Mouse (Mus musculus): ENCODE measurements around the gene Gm47429. TPM values are rescaled to one million over a fixed set of nuclear protein-coding genes. Genes with fewer than 3 reads are reported as not detected.
"Not testable (repeated sequence)": the region's sequence is repeated elsewhere in the genome, so short reads cannot be mapped to it uniquely, and the experiment has no call there.

Gm47429 gene
- not detected in 2 replicates for polyA plus RNA-seq (2012; ENCODE audit: insufficient read depth, low replicate concordance)

- no peaks in the 10 kb centered on the region for H3K36me3 ChIP-seq (replicated peaks; ENCODE audit: low read length)
- no peaks in the 10 kb centered on the region for H3K4me1 ChIP-seq
- peaks cover 21% of the 10 kb centered on the region for H3K27me3 ChIP-seq (replicated peaks)
- peaks cover 11% of the 10 kb centered on the region; the same call in 1 of the 2 replicates for H3K9me3 ChIP-seq
- no peak for TF ChIP-seq GATA1 (IDR thresholded peaks at IDR 0.05; ENCODE audit: borderline replicate concordance, low read length)
- no peak for TF ChIP-seq FLI1 (IDR thresholded peaks at IDR 0.05; ENCODE audit: low read length)
- no peak within 1 kb of the TSS for H3K4me3 ChIP-seq (replicated peaks)
Observed at GRCm38 (mm10) chr13:50443812-50444211, at the start of gene Gm47429. Gene Gm47429, minus strand, starts transcription at chr13:50443912.

GRCm38 (mm10) chr13:50488510-50488909 is 44.8 kb upstream of the Gm47429 start:
- not testable (repeated sequence) for H3K4me3 ChIP-seq (replicated peaks); H3K4me1 ChIP-seq; H3K36me3 ChIP-seq (replicated peaks; ENCODE audit: low read length); H3K27me3 ChIP-seq (replicated peaks); H3K9me3 ChIP-seq

GRCm38 (mm10) chr13:50467007-50467406 is 23.3 kb upstream of the Gm47429 start, which contains the start of gene Nutm2:
Gene Nutm2, plus strand, starts transcription at chr13:50467307.
- TF ChIP-seq GATA1 (IDR thresholded peaks at IDR 0.05; ENCODE audit: borderline replicate concordance, low read length), result no peak
- TF ChIP-seq FLI1 (IDR thresholded peaks at IDR 0.05; ENCODE audit: low read length), result no peak
- no peak within 1 kb of the TSS for H3K4me3 ChIP-seq (replicated peaks)
- H3K4me1 ChIP-seq, result no peaks in the 10 kb centered on the region
- no peaks in the 10 kb centered on the region for H3K36me3 ChIP-seq (replicated peaks; ENCODE audit: low read length)
- H3K27me3 ChIP-seq (replicated peaks), result peaks cover 2% of the 10 kb centered on the region
- H3K9me3 ChIP-seq, result peaks cover 35% of the 10 kb centered on the region

GRCm38 (mm10) chr13:50464621-50465562 is 21.2 kb upstream of the Gm47429 start:
- Histone ChIP-seq H3K36me3 (replicated peaks; ENCODE audit: low read length) (no peaks in the 10 kb centered on the region), H3K27me3 (replicated peaks) (peaks cover 2% of the 10 kb centered on the region), H3K4me1 (no peaks in the 10 kb centered on the region), H3K9me3 (peaks cover 24% of the 10 kb centered on the region), H3K4me3 (replicated peaks) (no peak overlapping the region)
- TF ChIP-seq FLI1 (IDR thresholded peaks at IDR 0.05; ENCODE audit: low read length) (no peak), GATA1 (IDR thresholded peaks at IDR 0.05; ENCODE audit: borderline replicate concordance, low read length) (no peak)

- H3K27me3 ChIP-seq (replicated peaks); H3K4me3 ChIP-seq (replicated peaks); H3K36me3 ChIP-seq (replicated peaks; ENCODE audit: low read length): not testable (repeated sequence)
Observed at GRCm38 (mm10) chr13:50460433-50460832, 16.7 kb upstream of the Gm47429 start.

GRCm38 (mm10) chr13:50453426-50453825 is 9.7 kb upstream of the Gm47429 start:
- Histone ChIP-seq H3K27me3 (replicated peaks) (no peaks in the 10 kb centered on the region), H3K36me3 (replicated peaks; ENCODE audit: low read length) (no peaks in the 10 kb centered on the region), H3K9me3 (peaks cover 13% of the 10 kb centered on the region), H3K4me1 (no peaks in the 10 kb centered on the region), H3K4me3 (replicated peaks) (no peak overlapping the region)
- TF ChIP-seq FLI1 (IDR thresholded peaks at IDR 0.05; ENCODE audit: low read length) (no peak), GATA1 (IDR thresholded peaks at IDR 0.05; ENCODE audit: borderline replicate concordance, low read length) (no peak)

More at GRCm38 (mm10) chr13:50460433-50460832, 16.7 kb upstream of the Gm47429 start:
- not testable (repeated sequence) for H3K4me1 ChIP-seq, H3K9me3 ChIP-seq

GRCm38 (mm10) chr13:50452266-50452665 is 8.6 kb upstream of the Gm47429 start:
- not testable (repeated sequence) for H3K4me1 ChIP-seq; H3K27me3 ChIP-seq (replicated peaks); H3K4me3 ChIP-seq (replicated peaks); H3K36me3 ChIP-seq (replicated peaks; ENCODE audit: low read length)
- H3K9me3 ChIP-seq, result peaks cover 18% of the 10 kb centered on the region

GRCm38 (mm10) chr13:50445261-50445660 is 1.5 kb upstream of the Gm47429 start:
- TF ChIP-seq GATA1 (IDR thresholded peaks at IDR 0.05; ENCODE audit: borderline replicate concordance, low read length) (no peak), FLI1 (IDR thresholded peaks at IDR 0.05; ENCODE audit: low read length) (no peak)
- Histone ChIP-seq H3K36me3 (replicated peaks; ENCODE audit: low read length) (no peaks in the 10 kb centered on the region), H3K4me3 (replicated peaks) (no peak overlapping the region), H3K9me3 (peaks cover 11% of the 10 kb centered on the region; the same call in 1 of the 2 replicates), H3K4me1 (no peaks in the 10 kb centered on the region), H3K27me3 (replicated peaks) (peaks cover 13% of the 10 kb centered on the region)

GRCm38 (mm10) chr13:50426686-50427085 is 17.0 kb downstream of the Gm47429 start:
- peaks cover 97% of the 10 kb centered on the region for H3K36me3 ChIP-seq (replicated peaks; ENCODE audit: low read length)
- H3K4me3 ChIP-seq (replicated peaks), result peak overlapping the region; percentile 59
- no peaks in the 10 kb centered on the region for H3K27me3 ChIP-seq (replicated peaks)
- no peaks in the 10 kb centered on the region for H3K9me3 ChIP-seq
- H3K4me1 ChIP-seq, result peaks cover 55% of the 10 kb centered on the region
- no peak for TF ChIP-seq GATA1 (IDR thresholded peaks at IDR 0.05; ENCODE audit: borderline replicate concordance, low read length)
- no peak for TF ChIP-seq FLI1 (IDR thresholded peaks at IDR 0.05; ENCODE audit: low read length)

- no peak for TF ChIP-seq FLI1 (IDR thresholded peaks at IDR 0.05; ENCODE audit: low read length)
- no peak for TF ChIP-seq GATA1 (IDR thresholded peaks at IDR 0.05; ENCODE audit: borderline replicate concordance, low read length)
- H3K9me3 ChIP-seq, result no peaks in the 10 kb centered on the region
- peaks cover 96% of the 10 kb centered on the region for H3K36me3 ChIP-seq (replicated peaks; ENCODE audit: low read length)
- peaks cover 67% of the 10 kb centered on the region for H3K4me1 ChIP-seq
- no peaks in the 10 kb centered on the region for H3K27me3 ChIP-seq (replicated peaks)
- no peak overlapping the region for H3K4me3 ChIP-seq (replicated peaks)
Observed at GRCm38 (mm10) chr13:50424517-50424916, 19.2 kb downstream of the Gm47429 start.

Data from megakaryocyte, embryonic 14.5 days (primary cell).